Mouse (Mus musculus): Measurements from ENCODE around the gene Csnk2a2. TPM values are rescaled to one million over a fixed set of nuclear protein-coding genes. Genes with fewer than 3 reads are reported as not detected.
A peak's percentile ranks its signal among the peaks of the same experiment; 100 is the strongest.

Csnk2a2 gene
- polyA plus RNA-seq, 1 experiment from 2014 or later, result 19.9 TPM

DNA sequence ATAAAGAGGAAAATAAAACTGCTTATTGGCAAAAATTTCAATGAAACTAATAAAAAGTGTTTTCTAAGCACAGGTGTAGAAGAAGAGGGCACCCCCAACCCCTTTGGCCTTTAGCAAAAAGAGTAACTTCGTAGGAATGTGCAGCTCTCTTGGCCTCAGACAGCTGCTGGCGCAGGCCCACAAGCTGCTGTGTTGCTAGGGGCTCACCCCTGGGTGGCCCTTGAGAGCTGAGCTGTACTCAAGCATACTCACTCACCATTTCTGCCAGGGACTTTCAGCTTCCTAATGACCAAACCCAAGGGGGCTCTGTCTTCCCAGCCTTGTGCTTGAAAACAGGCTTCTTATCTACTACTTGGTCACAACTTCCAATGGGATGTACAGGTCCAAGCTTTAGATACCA is 23.3 kb downstream of the Csnk2a2 start:
- no peaks in the 10 kb centered on the region for H3K9me3 ChIP-seq (replicated peaks; ENCODE audit: control insufficient read depth, low read length)

DNA sequence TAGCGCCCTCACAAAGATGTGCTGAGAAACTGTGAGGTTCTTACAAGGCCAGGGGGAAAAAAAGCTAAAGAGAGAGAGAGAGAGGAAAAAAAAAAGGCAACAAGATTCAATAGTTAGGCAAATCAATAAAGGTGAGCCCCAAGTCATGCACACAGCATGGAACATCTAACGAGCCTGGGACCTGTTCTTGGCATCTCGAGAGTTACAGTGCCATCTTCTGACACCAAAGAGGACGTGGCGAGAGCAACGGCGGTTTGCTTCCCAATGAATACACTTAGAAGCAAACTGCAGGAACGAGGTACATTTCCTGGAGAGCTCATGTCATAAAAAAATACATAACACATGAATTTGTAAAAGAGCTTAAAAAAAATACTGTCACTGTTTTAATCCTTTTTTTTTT is 37.3 kb downstream of the Csnk2a2 start:
- no peak overlapping the region for H3K27ac ChIP-seq (replicated peaks; ENCODE audit: low read depth, low read length)
- H3K4me2 ChIP-seq (ENCODE audit: low read depth, low read length), result no peak overlapping the region
- ATAC-seq (replicated peaks; ENCODE audit: insufficient number of reproducible peaks, low FRiP score, low TSS enrichment, low read depth), result no peak
- no peak overlapping the region for H3K9ac ChIP-seq (replicated peaks; ENCODE audit: low read length)
- no peaks in the 10 kb centered on the region for H3K9me3 ChIP-seq (replicated peaks; ENCODE audit: control insufficient read depth, low read length)
- WGBS, result 77% methylated on average over 8 of the region's 8 CpGs
- H3K27me3 ChIP-seq (ENCODE audit: control insufficient read depth, insufficient read depth, low read length), result no peaks in the 10 kb centered on the region
- H3K4me1 ChIP-seq (ENCODE audit: control insufficient read depth, insufficient read depth, low read length), result no peaks in the 10 kb centered on the region
- no peak overlapping the region for H3K4me3 ChIP-seq (ENCODE audit: low read depth, low read length)
- peaks cover 13% of the 10 kb centered on the region for H3K36me3 ChIP-seq (replicated peaks; ENCODE audit: control insufficient read depth, insufficient read depth, low read depth, low read length)
- DNase-seq (ENCODE audit: low spot score), result no peak

More for the DNA sequence above, 23.3 kb downstream of the Csnk2a2 start:
- peaks cover 2% of the 10 kb centered on the region for H3K36me3 ChIP-seq (replicated peaks; ENCODE audit: control insufficient read depth, insufficient read depth, low read depth, low read length)
- H3K4me3 ChIP-seq (ENCODE audit: low read depth, low read length), result no peak overlapping the region
- H3K4me2 ChIP-seq (ENCODE audit: low read depth, low read length), result no peak overlapping the region
- no peak for DNase-seq (ENCODE audit: low spot score)
- 91% methylated on average over 2 of the region's 2 CpGs for WGBS
- H3K27ac ChIP-seq (replicated peaks; ENCODE audit: low read depth, low read length), result no peak overlapping the region
- H3K9ac ChIP-seq (replicated peaks; ENCODE audit: low read length), result no peak overlapping the region
- H3K27me3 ChIP-seq (ENCODE audit: control insufficient read depth, insufficient read depth, low read length), result no peaks in the 10 kb centered on the region
- no peaks in the 10 kb centered on the region for H3K4me1 ChIP-seq (ENCODE audit: control insufficient read depth, insufficient read depth, low read length)
- no peak for ATAC-seq (replicated peaks; ENCODE audit: insufficient number of reproducible peaks, low FRiP score, low TSS enrichment, low read depth)

DNA sequence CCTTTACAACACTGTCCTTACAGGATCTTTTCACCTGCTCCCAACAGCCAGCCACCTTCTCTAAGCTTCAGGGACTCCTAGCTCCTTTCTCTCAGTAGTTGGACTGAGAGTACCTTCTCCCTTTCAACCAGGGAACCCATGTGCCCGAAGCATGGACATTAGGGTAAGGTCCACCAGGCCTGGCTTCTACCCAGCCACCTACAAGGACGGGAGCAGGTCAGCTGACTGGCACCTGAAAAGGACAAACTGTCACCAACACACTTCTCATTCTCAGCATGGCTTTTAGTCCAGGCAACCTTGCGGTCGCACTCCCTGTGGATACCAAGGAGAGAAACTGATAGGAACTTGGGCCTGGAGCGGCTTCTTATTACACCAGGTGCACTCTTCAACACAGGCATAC is 39.6 kb downstream of the Csnk2a2 start:
- ATAC-seq (replicated peaks; ENCODE audit: insufficient number of reproducible peaks, low FRiP score, low TSS enrichment, low read depth) (no peak), DNase-seq (ENCODE audit: low spot score) (no peak)
- Histone ChIP-seq H3K4me3 (ENCODE audit: low read depth, low read length) (no peak overlapping the region), H3K4me1 (ENCODE audit: control insufficient read depth, insufficient read depth, low read length) (no peaks in the 10 kb centered on the region), H3K36me3 (replicated peaks; ENCODE audit: control insufficient read depth, insufficient read depth, low read depth, low read length) (peaks cover 5% of the 10 kb centered on the region), H3K27ac (replicated peaks; ENCODE audit: low read depth, low read length) (no peak overlapping the region), H3K9ac (replicated peaks; ENCODE audit: low read length) (no peak overlapping the region), H3K9me3 (replicated peaks; ENCODE audit: control insufficient read depth, low read length) (no peaks in the 10 kb centered on the region), H3K4me2 (ENCODE audit: low read depth, low read length) (no peak overlapping the region), H3K27me3 (ENCODE audit: control insufficient read depth, insufficient read depth, low read length) (no peaks in the 10 kb centered on the region)
- WGBS, result 93% methylated on average over 5 of the region's 5 CpGs

DNA sequence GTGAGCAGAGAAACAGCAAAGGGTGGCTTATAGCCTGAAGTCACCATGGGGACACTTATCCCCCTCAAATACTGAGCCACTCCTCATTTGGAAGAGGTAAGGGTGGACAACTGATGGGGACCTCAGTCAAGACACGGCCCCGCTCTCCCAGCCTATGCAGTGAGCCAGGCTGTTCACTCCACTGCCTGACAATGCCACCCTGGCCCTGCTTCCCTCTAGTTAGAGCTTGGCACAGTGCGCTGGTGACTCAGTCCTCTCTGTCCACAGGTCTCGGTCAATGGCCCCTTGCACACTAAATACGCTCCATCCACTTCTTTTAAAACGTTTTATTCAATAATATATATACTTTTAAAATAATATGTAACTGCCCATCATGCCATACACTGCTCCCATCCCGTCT is 42.2 kb downstream of the Csnk2a2 start:
- DNase-seq (ENCODE audit: low spot score), result no peak
- no peak overlapping the region for H3K9ac ChIP-seq (replicated peaks; ENCODE audit: low read length)
- 88% methylated on average over 7 of the region's 7 CpGs for WGBS
- no peaks in the 10 kb centered on the region for H3K9me3 ChIP-seq (replicated peaks; ENCODE audit: control insufficient read depth, low read length)
- no peaks in the 10 kb centered on the region for H3K27me3 ChIP-seq (ENCODE audit: control insufficient read depth, insufficient read depth, low read length)
- no peak for ATAC-seq (replicated peaks; ENCODE audit: insufficient number of reproducible peaks, low FRiP score, low TSS enrichment, low read depth)
- H3K4me1 ChIP-seq (ENCODE audit: control insufficient read depth, insufficient read depth, low read length), result no peaks in the 10 kb centered on the region
- no peak overlapping the region for H3K4me3 ChIP-seq (ENCODE audit: low read depth, low read length)
- H3K36me3 ChIP-seq (replicated peaks; ENCODE audit: control insufficient read depth, insufficient read depth, low read depth, low read length), result peaks cover 5% of the 10 kb centered on the region
- no peak overlapping the region for H3K27ac ChIP-seq (replicated peaks; ENCODE audit: low read depth, low read length)
- no peak overlapping the region for H3K4me2 ChIP-seq (ENCODE audit: low read depth, low read length)

DNA sequence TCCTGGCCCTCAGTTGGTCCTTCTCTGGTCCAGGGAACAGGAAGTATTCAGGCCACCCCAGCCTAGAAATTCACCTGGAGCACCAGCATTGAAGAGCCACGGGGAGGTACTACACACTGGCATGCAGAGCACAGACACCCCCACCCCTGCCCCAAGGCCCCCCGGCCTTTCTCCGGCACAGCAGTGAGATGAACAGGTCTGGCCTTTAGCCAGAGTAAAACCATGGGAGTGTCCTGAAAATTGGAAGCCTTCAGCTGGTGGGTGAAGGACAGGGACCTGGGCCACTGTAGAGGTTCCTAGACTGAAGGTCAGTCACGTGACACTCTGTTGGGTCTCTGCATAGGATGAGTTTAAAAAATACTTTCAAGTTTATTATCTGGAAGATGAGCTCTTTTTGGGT is 44.8 kb downstream of the Csnk2a2 start:
- Histone ChIP-seq H3K27me3 (ENCODE audit: control insufficient read depth, insufficient read depth, low read length) (no peaks in the 10 kb centered on the region), H3K9me3 (replicated peaks; ENCODE audit: control insufficient read depth, low read length) (no peaks in the 10 kb centered on the region), H3K36me3 (replicated peaks; ENCODE audit: control insufficient read depth, insufficient read depth, low read depth, low read length) (peaks cover 4% of the 10 kb centered on the region; the same call in 1 of the 2 replicates), H3K9ac (replicated peaks; ENCODE audit: low read length) (no peak overlapping the region), H3K4me3 (ENCODE audit: low read depth, low read length) (no peak overlapping the region), H3K4me1 (ENCODE audit: control insufficient read depth, insufficient read depth, low read length) (no peaks in the 10 kb centered on the region), H3K4me2 (ENCODE audit: low read depth, low read length) (no peak overlapping the region), H3K27ac (replicated peaks; ENCODE audit: low read depth, low read length) (no peak overlapping the region)
- ATAC-seq (replicated peaks; ENCODE audit: insufficient number of reproducible peaks, low FRiP score, low TSS enrichment, low read depth) (0 out of 2 replicates have a peak, but pooled peaks have one; percentile 40), DNase-seq (ENCODE audit: low spot score) (no peak)
- WGBS, result 92% methylated on average over 4 of the region's 4 CpGs

DNA sequence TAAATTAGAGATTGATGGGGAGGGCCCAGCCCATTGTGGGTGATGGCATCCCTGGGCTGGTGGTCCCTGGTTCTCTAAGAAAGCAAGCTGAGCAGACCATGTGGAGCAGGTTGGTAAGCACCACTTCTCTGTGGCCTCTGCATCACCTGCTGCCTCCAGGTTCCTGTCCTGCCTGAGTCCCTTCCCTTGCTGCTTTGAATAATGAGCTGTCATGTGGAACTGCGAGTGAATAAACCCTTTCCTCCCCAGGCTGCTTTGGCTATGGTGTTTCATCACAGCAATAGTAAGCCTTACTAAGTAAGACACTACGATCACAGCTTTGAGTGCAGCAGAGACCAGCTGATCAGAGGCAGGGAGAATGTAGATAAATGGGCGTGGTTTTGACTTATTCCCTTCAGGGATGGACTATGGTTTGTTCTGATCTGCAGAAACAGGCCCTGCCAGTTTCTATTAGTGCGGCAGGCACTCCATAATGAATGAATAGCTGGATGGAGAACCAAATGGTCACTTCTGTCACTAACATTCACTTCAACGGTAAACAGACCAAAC is 48.3 kb downstream of the Csnk2a2 start:
- Histone ChIP-seq H3K4me1 (ENCODE audit: control insufficient read depth, insufficient read depth, low read length) (no peaks in the 10 kb centered on the region), H3K27ac (replicated peaks; ENCODE audit: low read depth, low read length) (no peak overlapping the region), H3K36me3 (replicated peaks; ENCODE audit: control insufficient read depth, insufficient read depth, low read depth, low read length) (no peaks in the 10 kb centered on the region), H3K4me2 (ENCODE audit: low read depth, low read length) (no peak overlapping the region), H3K4me3 (ENCODE audit: low read depth, low read length) (no peak overlapping the region), H3K9ac (replicated peaks; ENCODE audit: low read length) (no peak overlapping the region), H3K9me3 (replicated peaks; ENCODE audit: control insufficient read depth, low read length) (no peaks in the 10 kb centered on the region), H3K27me3 (ENCODE audit: control insufficient read depth, insufficient read depth, low read length) (no peaks in the 10 kb centered on the region)
- no peak for DNase-seq (ENCODE audit: low spot score)
- WGBS, result 59% methylated on average over 5 of the region's 5 CpGs
- no peak for ATAC-seq (replicated peaks; ENCODE audit: insufficient number of reproducible peaks, low FRiP score, low TSS enrichment, low read depth)

DNA sequence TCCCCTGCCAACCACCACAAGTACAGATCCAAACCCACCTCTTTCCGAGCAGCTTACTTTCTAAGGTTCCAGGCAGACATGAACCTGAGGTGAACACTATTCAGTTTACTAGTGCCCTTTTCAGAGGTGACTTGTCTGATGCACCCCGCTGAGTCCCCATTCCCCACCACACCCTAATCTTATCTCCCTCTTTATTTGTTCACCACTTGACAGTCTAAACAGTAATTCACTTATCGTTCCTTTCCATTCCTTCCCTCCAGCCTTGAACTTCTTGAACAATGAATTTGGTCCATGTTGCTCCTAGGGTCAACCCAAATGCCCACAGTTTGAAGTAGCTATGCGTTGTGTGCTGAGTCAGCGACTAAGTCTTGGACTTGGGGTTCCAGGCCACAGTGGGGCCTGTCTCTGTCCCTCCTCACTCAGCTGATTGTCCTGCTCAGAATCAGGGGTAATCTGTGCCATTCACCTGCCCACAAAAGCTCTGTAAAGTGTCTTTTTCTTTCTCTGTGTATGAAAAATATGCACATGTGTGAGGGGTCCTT is 49.6 kb downstream of the Csnk2a2 start:
- H3K27ac ChIP-seq (replicated peaks; ENCODE audit: low read depth, low read length), result no peak overlapping the region
- H3K36me3 ChIP-seq (replicated peaks; ENCODE audit: control insufficient read depth, insufficient read depth, low read depth, low read length), result no peaks in the 10 kb centered on the region
- ATAC-seq (replicated peaks; ENCODE audit: insufficient number of reproducible peaks, low FRiP score, low TSS enrichment, low read depth), result no peak
- H3K9me3 ChIP-seq (replicated peaks; ENCODE audit: control insufficient read depth, low read length), result no peaks in the 10 kb centered on the region
- H3K4me2 ChIP-seq (ENCODE audit: low read depth, low read length), result no peak overlapping the region
- H3K4me3 ChIP-seq (ENCODE audit: low read depth, low read length), result no peak overlapping the region
- no peak for DNase-seq (ENCODE audit: low spot score)
- no peaks in the 10 kb centered on the region for H3K27me3 ChIP-seq (ENCODE audit: control insufficient read depth, insufficient read depth, low read length)
- no peak overlapping the region for H3K9ac ChIP-seq (replicated peaks; ENCODE audit: low read length)
- 88% methylated on average over 5 of the region's 5 CpGs for WGBS
- no peaks in the 10 kb centered on the region for H3K4me1 ChIP-seq (ENCODE audit: control insufficient read depth, insufficient read depth, low read length)

DNA sequence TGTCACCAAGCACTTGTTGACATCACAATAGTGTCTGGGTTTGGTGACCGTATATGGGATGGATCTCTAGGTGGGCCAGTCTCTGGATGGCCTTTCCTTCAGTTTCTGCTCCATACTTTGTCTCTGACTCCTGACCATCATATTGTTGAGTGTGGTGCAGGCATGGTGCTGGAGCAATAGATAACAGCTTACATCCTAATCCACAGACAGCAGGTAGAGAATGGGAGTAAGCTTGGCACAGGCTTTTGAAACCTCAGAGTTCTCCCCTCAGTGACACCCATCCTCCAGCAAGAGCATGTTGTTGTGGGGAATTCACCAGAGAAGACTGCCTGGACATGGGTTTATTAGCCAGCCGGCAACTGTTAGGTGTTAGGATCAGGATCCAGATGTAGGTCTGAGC is 50.4 kb downstream of the Csnk2a2 start:
- no peak overlapping the region for H3K4me2 ChIP-seq (ENCODE audit: low read depth, low read length)
- WGBS, result 89% methylated on average over 2 of the region's 2 CpGs

More for the DNA sequence above, 50.4 kb downstream of the Csnk2a2 start:
- Histone ChIP-seq H3K4me3 (ENCODE audit: low read depth, low read length) (no peak overlapping the region), H3K9ac (replicated peaks; ENCODE audit: low read length) (no peak overlapping the region), H3K27me3 (ENCODE audit: control insufficient read depth, insufficient read depth, low read length) (no peaks in the 10 kb centered on the region), H3K9me3 (replicated peaks; ENCODE audit: control insufficient read depth, low read length) (no peaks in the 10 kb centered on the region), H3K36me3 (replicated peaks; ENCODE audit: control insufficient read depth, insufficient read depth, low read depth, low read length) (no peaks in the 10 kb centered on the region), H3K4me1 (ENCODE audit: control insufficient read depth, insufficient read depth, low read length) (no peaks in the 10 kb centered on the region), H3K27ac (replicated peaks; ENCODE audit: low read depth, low read length) (no peak overlapping the region)
- no peak for DNase-seq (ENCODE audit: low spot score)
- ATAC-seq (replicated peaks; ENCODE audit: insufficient number of reproducible peaks, low FRiP score, low TSS enrichment, low read depth), result no peak
